Comparison of ENCODE assay signal across 15 mouse cellular contexts in genomic region chr12:51914903-51915670, GRCm38 (mm10).
"Had no signal": no experiment of that assay in that cellular context is flagged by ENCODE, and none has a peak within 500 bp of the region (broad histone marks: within the 10 kb centered on the region; RNA-seq: fewer than 3 reads in every experiment).

No protein-coding gene starts in this region.

- H3K4me2 ChIP-seq: limb, embryonic 12.5 days; liver, embryonic 13.5 days; lung, embryonic 15.5 days; midbrain, embryonic 12.5 days had no signal

- DNase-seq: kidney, adult 8-10 months; kidney, postnatal 36 days; liver; liver, embryonic 13.5 days; liver, postnatal 0 days; lung, postnatal 14 days; right cerebral cortex, postnatal 25 days; thymus, postnatal 14 days had no signal

- H3K9ac ChIP-seq: limb, embryonic 12.5 days; liver, embryonic 13.5 days; liver, postnatal 0 days; lung, embryonic 15.5 days; midbrain, embryonic 12.5 days had no signal

- H3K27me3 ChIP-seq: limb, embryonic 12.5 days; liver, embryonic 13.5 days; lung, embryonic 15.5 days; megakaryocyte, embryonic 14.5 days; midbrain, embryonic 12.5 days had no signal

- H3K27ac ChIP-seq: layer of hippocampus, adult 2 months; limb, embryonic 12.5 days; liver, embryonic 13.5 days; lung, embryonic 15.5 days; macrophage; midbrain, embryonic 12.5 days had no signal

- H3K4me1 ChIP-seq: limb, embryonic 12.5 days; liver, embryonic 13.5 days; lung, embryonic 15.5 days; megakaryocyte, embryonic 14.5 days; midbrain, embryonic 12.5 days had no signal

- H3K4me3 ChIP-seq: layer of hippocampus, adult 2 months; limb, embryonic 12.5 days; liver, embryonic 13.5 days; lung, embryonic 15.5 days; megakaryocyte, embryonic 14.5 days; midbrain, embryonic 12.5 days had no signal

- H3K9me3 ChIP-seq: limb, embryonic 12.5 days; liver, embryonic 13.5 days; lung, embryonic 15.5 days; megakaryocyte, embryonic 14.5 days; midbrain, embryonic 12.5 days had no signal

- ATAC-seq: inflammation-experienced regulatory T-cells, adult 6 months; liver, postnatal 0 days had no signal
